Mouse (Mus musculus): ENCODE data around the gene Arid3a. TPM values are rescaled to one million over a fixed set of nuclear protein-coding genes. Genes with fewer than 3 reads are reported as not detected.
A peak's percentile ranks its signal among the peaks of the same experiment; 100 is the strongest.

Arid3a gene
- polyA plus RNA-seq, 1 experiment from 2014 or later = 2.8 TPM

GRCm38 (mm10) chr10:79934794-79935569 lies 8.1 kb downstream of the Arid3a start:
- 91% methylated on average over 16 of the region's 16 CpGs for WGBS
- ATAC-seq (ENCODE audit: insufficient number of reproducible peaks, insufficient read depth, low FRiP score, low read depth) = no peak
- Histone ChIP-seq H3K27me3 (ENCODE audit: control insufficient read depth, insufficient read depth, low read length) (no peaks in the 10 kb centered on the region), H3K4me1 (ENCODE audit: control insufficient read depth in 2 of 2, insufficient read depth in 2 of 2, low read length in 2 of 2) (peaks cover 46 to 64% of the 10 kb centered on the region in 2 experiments), H3K4me2 (ENCODE audit: low read length) (no peak overlapping the region), H3K36me3 (ENCODE audit: control insufficient read depth, insufficient read depth, low read length) (peaks cover 41% of the 10 kb centered on the region), H3K9me3 (ENCODE audit: control insufficient read depth, low read length) (no peaks in the 10 kb centered on the region), H3K27ac (replicated peaks in 1 of 2; ENCODE audit: control insufficient read depth in 1 of 2, insufficient read depth in 1 of 2, low read depth in 2 of 2, low read length in 2 of 2) (0 out of 4 replicates have a peak overlapping the region, but pooled peaks of 1 of the 2 experiments have one; percentile 3), H3K4me3 (ENCODE audit: control insufficient read depth in 1 of 2, insufficient read depth in 1 of 2, low read depth in 1 of 2, low read length in 2 of 2) (no peak overlapping the region), H3K9ac (ENCODE audit: low read length) (no peak overlapping the region)

DNA sequence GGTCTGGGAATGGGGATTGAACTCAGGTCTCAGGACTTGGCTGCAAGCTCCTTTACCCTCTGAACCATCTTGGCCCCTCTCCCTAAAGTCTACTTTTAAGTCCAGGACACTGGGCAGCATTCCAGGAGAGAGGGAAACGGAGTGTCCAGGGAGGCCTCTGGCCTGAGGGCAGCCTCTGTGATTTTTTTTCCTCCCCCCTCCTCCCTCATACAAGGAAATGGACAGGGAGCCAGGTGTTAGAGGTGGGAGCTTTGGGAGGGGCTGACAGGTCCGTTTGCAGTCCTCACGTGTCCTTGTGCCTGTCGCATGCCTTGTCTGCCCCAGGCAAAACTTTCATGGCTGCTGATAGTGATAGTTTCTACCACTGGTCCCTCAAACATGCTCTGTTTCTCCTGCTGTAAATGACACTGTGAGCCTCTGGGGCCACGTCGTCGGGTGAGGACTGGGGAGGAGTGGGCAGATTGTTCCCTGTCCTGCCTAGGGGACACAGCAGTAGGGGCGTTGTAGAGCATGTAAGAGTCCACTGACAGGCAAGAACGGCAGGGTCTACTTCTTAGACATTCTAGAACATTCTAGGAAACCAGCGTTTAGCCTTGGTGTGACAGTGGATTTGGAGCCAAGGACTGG lies 9.6 kb downstream of the Arid3a start:
- Histone ChIP-seq H3K4me2 (ENCODE audit: low read length) (peak overlapping the region; percentile 60), H3K4me1 (ENCODE audit: control insufficient read depth in 2 of 2, insufficient read depth in 2 of 2, low read length in 2 of 2) (peaks cover 54 to 76% of the 10 kb centered on the region in 2 experiments), H3K27me3 (ENCODE audit: control insufficient read depth, insufficient read depth, low read length) (no peaks in the 10 kb centered on the region), H3K27ac (replicated peaks in 1 of 2; ENCODE audit: control insufficient read depth in 1 of 2, insufficient read depth in 1 of 2, low read depth in 2 of 2, low read length in 2 of 2) (peak overlapping the region; percentile 78 to 80), H3K4me3 (ENCODE audit: control insufficient read depth in 1 of 2, insufficient read depth in 1 of 2, low read depth in 1 of 2, low read length in 2 of 2) (peak overlapping the region in 1 of 2 experiments; percentile 21; a peak in 1 of 4 replicates), H3K36me3 (ENCODE audit: control insufficient read depth, insufficient read depth, low read length) (peaks cover 32% of the 10 kb centered on the region), H3K9me3 (ENCODE audit: control insufficient read depth, low read length) (no peaks in the 10 kb centered on the region), H3K9ac (ENCODE audit: low read length) (peak overlapping the region; percentile 55)
- 31% methylated on average over 10 of the region's 10 CpGs for WGBS
- ATAC-seq (ENCODE audit: insufficient number of reproducible peaks, insufficient read depth, low FRiP score, low read depth) = no peak

- H3K9me3 ChIP-seq (ENCODE audit: control insufficient read depth, low read length) = no peaks in the 10 kb centered on the region
- no peaks in the 10 kb centered on the region for H3K27me3 ChIP-seq (ENCODE audit: control insufficient read depth, insufficient read depth, low read length)
- WGBS = 22% methylated on average over 27 of the region's 27 CpGs
- peaks cover 54 to 73% of the 10 kb centered on the region in 2 experiments for H3K4me1 ChIP-seq (ENCODE audit: control insufficient read depth in 2 of 2, insufficient read depth in 2 of 2, low read length in 2 of 2)
- H3K9ac ChIP-seq (ENCODE audit: low read length) = peak overlapping the region; percentile 55
- peak overlapping the region; percentile 10 to 21; a peak in 2 of 4 replicates for H3K4me3 ChIP-seq (ENCODE audit: control insufficient read depth in 1 of 2, insufficient read depth in 1 of 2, low read depth in 1 of 2, low read length in 2 of 2)
- peak; percentile 46 for ATAC-seq (ENCODE audit: insufficient number of reproducible peaks, insufficient read depth, low FRiP score, low read depth)
- peak overlapping the region; percentile 60 for H3K4me2 ChIP-seq (ENCODE audit: low read length)
- peak overlapping the region; percentile 78 to 80 for H3K27ac ChIP-seq (replicated peaks in 1 of 2; ENCODE audit: control insufficient read depth in 1 of 2, insufficient read depth in 1 of 2, low read depth in 2 of 2, low read length in 2 of 2)
- H3K36me3 ChIP-seq (ENCODE audit: control insufficient read depth, insufficient read depth, low read length) = peaks cover 27% of the 10 kb centered on the region; the same call in 1 of the 2 replicates
Measured at GRCm38 (mm10) chr10:79936911-79937441, 10.1 kb downstream of the Arid3a start.

- Histone ChIP-seq H3K4me3 (ENCODE audit: control insufficient read depth in 1 of 2, insufficient read depth in 1 of 2, low read depth in 1 of 2, low read length in 2 of 2) (no peak overlapping the region), H3K4me2 (ENCODE audit: low read length) (peak overlapping the region; percentile 60; the same call in 1 of the 2 replicates), H3K9ac (ENCODE audit: low read length) (no peak overlapping the region), H3K36me3 (ENCODE audit: control insufficient read depth, insufficient read depth, low read length) (peaks cover 22% of the 10 kb centered on the region; the same call in 1 of the 2 replicates), H3K27ac (replicated peaks in 1 of 2; ENCODE audit: control insufficient read depth in 1 of 2, insufficient read depth in 1 of 2, low read depth in 2 of 2, low read length in 2 of 2) (0 out of 4 replicates have a peak overlapping the region, but pooled peaks of 1 of the 2 experiments have one; percentile 80), H3K9me3 (ENCODE audit: control insufficient read depth, low read length) (no peaks in the 10 kb centered on the region), H3K27me3 (ENCODE audit: control insufficient read depth, insufficient read depth, low read length) (no peaks in the 10 kb centered on the region), H3K4me1 (ENCODE audit: control insufficient read depth in 2 of 2, insufficient read depth in 2 of 2, low read length in 2 of 2) (peaks cover 46 to 63% of the 10 kb centered on the region in 2 experiments)
- ATAC-seq (ENCODE audit: insufficient number of reproducible peaks, insufficient read depth, low FRiP score, low read depth) = no peak
- 88% methylated on average over 11 of the region's 11 CpGs for WGBS
Measured at GRCm38 (mm10) chr10:79937775-79938526, 11.1 kb downstream of the Arid3a start.

DNA sequence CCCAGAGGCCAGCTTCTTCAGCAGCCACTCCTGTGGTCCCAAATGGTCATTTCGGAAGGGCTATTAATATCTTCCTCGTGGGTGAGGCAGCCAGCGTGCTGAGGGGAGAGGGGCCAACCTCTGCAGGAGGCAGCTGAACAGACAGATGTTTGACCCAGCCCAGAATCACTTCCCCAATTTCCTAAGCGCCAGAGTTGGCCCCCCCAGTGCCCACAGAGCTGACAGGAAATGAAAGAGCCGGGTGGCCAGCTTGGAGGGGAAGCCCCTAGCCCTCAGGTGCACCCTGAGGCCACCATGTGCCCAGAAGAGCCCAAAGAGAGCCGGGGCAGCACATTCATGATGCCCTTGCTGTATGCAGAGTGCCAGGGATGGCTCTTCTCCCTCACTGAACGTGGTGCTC lies 13.9 kb downstream of the Arid3a start:
- H3K9ac ChIP-seq (ENCODE audit: low read length) = peak overlapping the region; percentile 12; the same call in 1 of the 2 replicates
- H3K27ac ChIP-seq (replicated peaks in 1 of 2; ENCODE audit: control insufficient read depth in 1 of 2, insufficient read depth in 1 of 2, low read depth in 2 of 2, low read length in 2 of 2) = peak overlapping the region in 1 of 2 experiments; percentile 6; a peak in 1 of 4 replicates
- H3K36me3 ChIP-seq (ENCODE audit: control insufficient read depth, insufficient read depth, low read length) = 0 out of 2 replicates have a peak, but pooled peaks cover 4% of the 10 kb centered on the region
- H3K27me3 ChIP-seq (ENCODE audit: control insufficient read depth, insufficient read depth, low read length) = no peaks in the 10 kb centered on the region
- H3K9me3 ChIP-seq (ENCODE audit: control insufficient read depth, low read length) = no peaks in the 10 kb centered on the region
- peak overlapping the region; percentile 37 for H3K4me2 ChIP-seq (ENCODE audit: low read length)
- peaks cover 38 to 46% of the 10 kb centered on the region in 2 experiments for H3K4me1 ChIP-seq (ENCODE audit: control insufficient read depth in 2 of 2, insufficient read depth in 2 of 2, low read length in 2 of 2)
- 46% methylated on average over 7 of the region's 7 CpGs for WGBS
- ATAC-seq (ENCODE audit: insufficient number of reproducible peaks, insufficient read depth, low FRiP score, low read depth) = no peak
- no peak overlapping the region for H3K4me3 ChIP-seq (ENCODE audit: control insufficient read depth in 1 of 2, insufficient read depth in 1 of 2, low read depth in 1 of 2, low read length in 2 of 2)

DNA sequence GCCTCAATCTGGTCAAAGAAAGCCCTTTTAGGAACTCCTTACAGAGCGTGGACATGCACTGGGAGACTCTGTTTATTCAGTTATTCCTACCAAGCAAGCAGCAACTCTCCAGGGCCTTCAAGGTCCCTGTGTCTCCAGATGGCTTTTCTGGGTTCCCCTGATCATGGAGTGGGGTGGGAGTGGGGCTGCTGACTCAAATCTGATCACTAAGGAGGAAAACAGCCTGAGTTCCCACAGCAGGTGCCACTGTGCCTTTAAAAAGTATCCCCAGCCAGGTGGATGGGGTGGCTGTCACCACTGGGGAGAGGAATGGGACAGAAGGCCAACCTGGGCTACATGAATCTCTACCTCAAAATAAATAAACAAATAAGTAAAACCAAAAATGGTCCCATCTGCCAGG lies 16.1 kb downstream of the Arid3a start:
- Histone ChIP-seq H3K9me3 (ENCODE audit: control insufficient read depth, low read length) (no peaks in the 10 kb centered on the region), H3K27me3 (ENCODE audit: control insufficient read depth, insufficient read depth, low read length) (no peaks in the 10 kb centered on the region), H3K4me2 (ENCODE audit: low read length) (no peak overlapping the region), H3K27ac (replicated peaks in 1 of 2; ENCODE audit: control insufficient read depth in 1 of 2, insufficient read depth in 1 of 2, low read depth in 2 of 2, low read length in 2 of 2) (no peak overlapping the region), H3K4me3 (ENCODE audit: control insufficient read depth in 1 of 2, insufficient read depth in 1 of 2, low read depth in 1 of 2, low read length in 2 of 2) (no peak overlapping the region), H3K36me3 (ENCODE audit: control insufficient read depth, insufficient read depth, low read length) (0 out of 2 replicates have a peak, but pooled peaks cover 3% of the 10 kb centered on the region), H3K9ac (ENCODE audit: low read length) (no peak overlapping the region), H3K4me1 (ENCODE audit: control insufficient read depth in 2 of 2, insufficient read depth in 2 of 2, low read length in 2 of 2) (peaks cover 34 to 39% of the 10 kb centered on the region in 2 experiments)
- ATAC-seq (ENCODE audit: insufficient number of reproducible peaks, insufficient read depth, low FRiP score, low read depth) = no peak
- 88% methylated on average over 1 of the region's 1 CpGs for WGBS

GRCm38 (mm10) chr10:79943471-79943901 lies 16.6 kb downstream of the Arid3a start:
- H3K4me2 ChIP-seq (ENCODE audit: low read length) = no peak overlapping the region
- H3K27ac ChIP-seq (replicated peaks in 1 of 2; ENCODE audit: control insufficient read depth in 1 of 2, insufficient read depth in 1 of 2, low read depth in 2 of 2, low read length in 2 of 2) = no peak overlapping the region
- peaks cover 5% of the 10 kb centered on the region; the same call in 1 of the 2 replicates for H3K36me3 ChIP-seq (ENCODE audit: control insufficient read depth, insufficient read depth, low read length)
- H3K4me1 ChIP-seq (ENCODE audit: control insufficient read depth in 2 of 2, insufficient read depth in 2 of 2, low read length in 2 of 2) = peaks cover 34 to 35% of the 10 kb centered on the region in 2 experiments
- no peaks in the 10 kb centered on the region for H3K9me3 ChIP-seq (ENCODE audit: control insufficient read depth, low read length)
- H3K4me3 ChIP-seq (ENCODE audit: control insufficient read depth in 1 of 2, insufficient read depth in 1 of 2, low read depth in 1 of 2, low read length in 2 of 2) = no peak overlapping the region
- no peak for ATAC-seq (ENCODE audit: insufficient number of reproducible peaks, insufficient read depth, low FRiP score, low read depth)
- WGBS = 82% methylated on average over 9 of the region's 9 CpGs
- H3K27me3 ChIP-seq (ENCODE audit: control insufficient read depth, insufficient read depth, low read length) = no peaks in the 10 kb centered on the region
- no peak overlapping the region for H3K9ac ChIP-seq (ENCODE audit: low read length)
